Comparison of ENCODE assay signal across 20 mouse cellular contexts in the genomic region with DNA sequence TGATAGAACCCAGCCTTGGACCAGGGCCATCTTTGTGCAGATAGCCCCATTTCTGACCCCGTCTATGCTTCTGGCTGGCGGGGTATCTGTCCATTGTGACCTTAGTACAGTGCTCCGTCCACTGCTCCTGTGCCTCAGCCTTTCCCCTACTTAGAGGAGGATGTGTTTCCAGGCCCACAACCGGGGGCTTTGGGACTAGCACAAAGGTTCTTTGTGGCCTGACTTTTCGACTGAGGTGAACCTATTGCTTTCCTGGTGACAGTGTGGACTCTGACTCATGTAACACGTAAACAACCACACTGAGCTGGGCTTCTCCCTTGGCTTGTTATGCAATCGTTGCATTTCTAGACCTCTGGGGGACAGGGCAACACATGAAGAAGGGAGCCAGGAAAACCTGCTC. TPM values are rescaled to one million over a fixed set of nuclear protein-coding genes. Genes with fewer than 3 reads are reported as not detected.
DNase-seq lines count a peak whose midpoint lies in the region; ATAC-seq and TF ChIP-seq lines count a peak whose summit lies in the region.
"Had no signal": no experiment of that assay in that cellular context is flagged by ENCODE, and none has a peak within 500 bp of the region (broad histone marks: within the 10 kb centered on the region; RNA-seq: fewer than 3 reads in every experiment).

No protein-coding gene starts in this region.

- H3K79me2 ChIP-seq in liver, adult 2 months (ENCODE audit: control insufficient read depth, insufficient read depth, low read length): no peaks in the 10 kb centered on the region

- TF ChIP-seq CTCF in liver, adult 2 months (IDR thresholded peaks at IDR 0.05; ENCODE audit: low read depth, low read length): no peak
- no peak for TF ChIP-seq CTCF in liver, embryonic 14.5 days (IDR thresholded peaks at IDR 0.05; ENCODE audit: low read depth)

- no peak overlapping the region for H3K4me2 ChIP-seq in liver, embryonic 11.5 days
- no peak overlapping the region for H3K4me2 ChIP-seq in liver, embryonic 14.5 days (ENCODE audit: low read depth)
- H3K4me2 ChIP-seq: lung, embryonic 15.5 days had no signal

- H3K4me1 ChIP-seq in liver, adult 2 months (ENCODE audit: control insufficient read depth, insufficient read depth, low read length): peaks cover 19% of the 10 kb centered on the region
- H3K4me1 ChIP-seq in liver, embryonic 11.5 days (replicated peaks; ENCODE audit: control insufficient read depth, insufficient read depth, low read length): no peaks in the 10 kb centered on the region
- H3K4me1 ChIP-seq in liver, embryonic 14.5 days (replicated peaks; ENCODE audit: control insufficient read depth in 2 of 2, insufficient read depth in 2 of 2, low read length in 1 of 2): peaks cover 0 to 2% of the 10 kb centered on the region in 2 experiments; a peak in 1 of 4 replicates
- H3K4me1 ChIP-seq: heart, embryonic 10.5 days; lung, embryonic 15.5 days; midbrain, embryonic 10.5 days had no signal

- TF ChIP-seq EP300 in liver, embryonic 14.5 days (IDR thresholded peaks at IDR 0.05; ENCODE audit: low read depth): no peak

- 19% methylated on average over 7 of the region's 7 CpGs for WGBS in liver, adult 2 months
- 80% methylated on average over 7 of the region's 7 CpGs for WGBS in liver, embryonic 11.5 days
- 62% methylated on average over 7 of the region's 7 CpGs for WGBS in liver, embryonic 14.5 days (ENCODE audit: insufficient replicate concordance)

- no peak for TF ChIP-seq POLR2A in liver, adult 2 months (IDR thresholded peaks at IDR 0.05; ENCODE audit: extremely low read depth, insufficient read depth, low read length)

- ATAC-seq in liver, embryonic 11.5 days (replicated peaks; ENCODE audit: low FRiP score): no peak
- peak; percentile 55; the same call in 1 of the 2 replicates for ATAC-seq in liver, embryonic 14.5 days (ENCODE audit: insufficient read depth)
- ATAC-seq: forebrain, embryonic 16.5 days; Patski had no signal

- no peaks in the 10 kb centered on the region for H3K36me3 ChIP-seq in liver, adult 2 months (ENCODE audit: control insufficient read depth, insufficient read depth, low read length)
- no peaks in the 10 kb centered on the region for H3K36me3 ChIP-seq in liver, embryonic 11.5 days (ENCODE audit: control insufficient read depth, insufficient read depth, low read length)
- H3K36me3 ChIP-seq in liver, embryonic 14.5 days (replicated peaks; ENCODE audit: control insufficient read depth, insufficient read depth, low read depth): no peaks in the 10 kb centered on the region
- H3K36me3 ChIP-seq: heart, embryonic 10.5 days; lung, embryonic 15.5 days; midbrain, embryonic 10.5 days had no signal

- peak; percentile 100 for DNase-seq in liver, adult 2 months (ENCODE audit: extremely low read depth, low read depth, low spot score)
- DNase-seq in liver, embryonic 11.5 days (ENCODE audit: low spot score): no peak
- peak; percentile 7 for DNase-seq in 3T3-L1 (ENCODE audit: low read depth, low spot score)
- peak; percentile 39 for DNase-seq in fat pad, adult 2 months (ENCODE audit: extremely low read depth, low read depth, low spot score)
- DNase-seq in liver, embryonic 14.5 days (ENCODE audit: low read depth in 3 of 3, low spot score in 3 of 3): no peak
- DNase-seq in right cerebral cortex, postnatal 10 days (ENCODE audit: low spot score in 2 of 2): no peak
- DNase-seq in testis, postnatal 10 days (ENCODE audit: low spot score): no peak
- DNase-seq: adrenal gland, adult 2 months; cerebellum, adult 9-10 months; gastrocnemius, adult 2 months; heart, postnatal 4 days; layer of hippocampus, adult 9-11 months; right cerebral cortex, postnatal 25 days had no signal

- H3K9ac ChIP-seq in liver, adult 2 months (ENCODE audit: low read depth, low read length): no peak overlapping the region
- no peak overlapping the region for H3K9ac ChIP-seq in liver, embryonic 11.5 days (ENCODE audit: low read depth, low read length)
- H3K9ac ChIP-seq in liver, embryonic 14.5 days (replicated peaks): no peak overlapping the region
- H3K9ac ChIP-seq: lung, embryonic 15.5 days had no signal

- H3K27ac ChIP-seq in liver, adult 2 months (replicated peaks; ENCODE audit: insufficient read depth, low read depth, low read length): peak overlapping the region; percentile 95
- H3K27ac ChIP-seq in liver, embryonic 11.5 days (ENCODE audit: low read depth, low read length): no peak overlapping the region
- no peak overlapping the region for H3K27ac ChIP-seq in liver, embryonic 14.5 days
- H3K27ac ChIP-seq: gastrocnemius, adult 2 months; heart, embryonic 10.5 days; lung, embryonic 15.5 days; midbrain, embryonic 10.5 days had no signal

- no peak overlapping the region for H3K4me3 ChIP-seq in liver, adult 2 months (ENCODE audit: insufficient read depth, low read depth, low read length)
- no peak overlapping the region for H3K4me3 ChIP-seq in liver, embryonic 11.5 days (ENCODE audit: low read depth, low read length)
- no peak overlapping the region for H3K4me3 ChIP-seq in liver, embryonic 14.5 days (ENCODE audit: insufficient read depth in 1 of 2, low read depth in 2 of 2, low read length in 2 of 2)
- H3K4me3 ChIP-seq: gastrocnemius, adult 2 months; heart, embryonic 10.5 days; lung, embryonic 15.5 days; midbrain, embryonic 10.5 days; myocyte had no signal

- no peaks in the 10 kb centered on the region for H3K27me3 ChIP-seq in liver, adult 2 months (ENCODE audit: control insufficient read depth, insufficient read depth, low read length)
- H3K27me3 ChIP-seq in liver, embryonic 11.5 days (replicated peaks; ENCODE audit: control insufficient read depth, insufficient read depth, low read length): no peaks in the 10 kb centered on the region
- H3K27me3 ChIP-seq in liver, embryonic 14.5 days (ENCODE audit: control insufficient read depth, insufficient read depth, low read length): no peaks in the 10 kb centered on the region
- H3K27me3 ChIP-seq: lung, embryonic 15.5 days; Patski had no signal

- H3K9me3 ChIP-seq in liver, embryonic 11.5 days (ENCODE audit: control insufficient read depth, low read length): no peaks in the 10 kb centered on the region
- H3K9me3 ChIP-seq in liver, embryonic 14.5 days (ENCODE audit: control insufficient read depth, low read length): no peaks in the 10 kb centered on the region
- H3K9me3 ChIP-seq: heart, embryonic 10.5 days; lung, embryonic 15.5 days had no signal

RNA-seq across cellular contexts. Expression of gene Gm47289, which starts 5.8 kb away (rescaled TPM):
- 0.07 TPM in 1 of 2 replicates, not detected in the other for total RNA-seq in liver, adult 2 months (2014; rRNA removed)
- polyA plus RNA-seq in liver, adult 2 months (2012; rRNA removed): not detected in 2 replicates
- polyA plus RNA-seq in liver, embryonic 11.5 days (2014; fragmentation: Nextera tagmentation; extraction: Ambion mirVana): not detected in 2 replicates
- polyA plus RNA-seq in liver, embryonic 14.5 days (2012; rRNA removed): not detected in 2 replicates
- polyA plus RNA-seq in liver, embryonic 14.5 days (2014; fragmentation: Nextera tagmentation; extraction: Ambion mirVana): not detected in 2 replicates
- total RNA-seq: adrenal gland, adult 2 months; gastrocnemius, adult 2 months; heart, postnatal 4 days; left cerebral cortex, postnatal 25 days had no signal
- polyA plus RNA-seq: adrenal gland, adult 2 months; forebrain, embryonic 16.5 days; heart, embryonic 10.5 days; lung, embryonic 15.5 days; midbrain, embryonic 10.5 days; myocyte; Patski had no signal

RNA-seq across cellular contexts. Expression of gene Acaa1b, which starts 7.8 kb away (rescaled TPM):
- total RNA-seq in liver, adult 2 months (2014; rRNA removed): 755 and 780 TPM in 2 replicates
- polyA plus RNA-seq in liver, adult 2 months (2012; rRNA removed): 1,396 and 1,582 TPM in 2 replicates
- 0.34 and 0.63 TPM in 2 replicates for polyA plus RNA-seq in liver, embryonic 11.5 days (2014; fragmentation: Nextera tagmentation; extraction: Ambion mirVana)
- polyA plus RNA-seq in liver, embryonic 14.5 days (2012; rRNA removed): 3.9 and 4.2 TPM in 2 replicates
- polyA plus RNA-seq in liver, embryonic 14.5 days (2014; fragmentation: Nextera tagmentation; extraction: Ambion mirVana): 6.7 and 7.0 TPM in 2 replicates

RNA-seq across cellular contexts. Expression of gene Slc22a13, which starts 44.2 kb away (rescaled TPM):
- total RNA-seq in liver, adult 2 months (2014; rRNA removed): 0.07 TPM in 1 of 2 replicates, not detected in the other
- 0.06 TPM in 1 of 2 replicates, not detected in the other for polyA plus RNA-seq in liver, adult 2 months (2012; rRNA removed)
- not detected in 2 replicates for polyA plus RNA-seq in liver, embryonic 11.5 days (2014; fragmentation: Nextera tagmentation; extraction: Ambion mirVana)
- 0.02 TPM in 2 replicates for polyA plus RNA-seq in liver, embryonic 14.5 days (2012; rRNA removed)
- polyA plus RNA-seq in liver, embryonic 14.5 days (2014; fragmentation: Nextera tagmentation; extraction: Ambion mirVana): not detected in 2 replicates
- total RNA-seq: adrenal gland, adult 2 months; gastrocnemius, adult 2 months; heart, postnatal 4 days; left cerebral cortex, postnatal 25 days had no signal
- polyA plus RNA-seq: adrenal gland, adult 2 months; heart, embryonic 10.5 days; lung, embryonic 15.5 days; midbrain, embryonic 10.5 days; myocyte had no signal

Comparison
In these comparisons a context has a peak if more than half of its experiments do, and no peak if none do; other contexts are left out.
1. DNase-seq: peak in liver, adult 2 months (single experiment), 3T3-L1 (single experiment) and fat pad, adult 2 months (single experiment); none in liver, embryonic 11.5 days (single experiment), liver, embryonic 14.5 days (0 of 3), right cerebral cortex, postnatal 10 days (0 of 2) and testis, postnatal 10 days (single experiment).
2. RNA of gene Acaa1b, which starts 7.8 kb away (polyA plus RNA-seq): 1,396 to 1,582 TPM in liver, adult 2 months; 3.9 to 7.0 TPM in liver, embryonic 14.5 days and 0.34 to 0.63 TPM in liver, embryonic 11.5 days; every median in the first group is over 100 times any median in the second.